Mouse (Mus musculus): ENCODE results near the gene Cdc45.

Cdc45 gene

DNA sequence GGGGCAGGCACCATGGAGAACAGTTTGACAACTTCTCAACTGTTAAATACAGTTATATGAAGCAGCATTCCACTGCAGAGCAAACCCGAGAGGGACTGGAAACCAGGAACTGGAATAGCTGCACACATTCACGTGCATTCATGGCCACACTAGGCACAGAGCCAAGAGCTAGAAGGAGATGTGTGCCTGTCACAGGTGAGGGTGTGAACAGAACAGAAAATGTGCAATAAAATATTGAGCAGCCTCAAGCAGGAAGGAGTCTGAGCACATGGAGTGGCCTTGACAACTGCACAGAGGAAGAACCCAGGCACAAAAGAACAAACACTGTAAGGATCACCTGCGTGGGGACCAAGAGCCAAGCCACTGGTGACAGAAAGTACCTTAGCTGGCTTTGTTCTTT lies 81.1 kb downstream of the Cdc45 start:
- no peak for DNase-seq (ENCODE audit: extremely low spot score)
